In genomic region chr5:9068886-9069285, GRCm38 (mm10) we compare ENCODE assay signal across 9 mouse cellular contexts. TPM values are rescaled to one million over a fixed set of nuclear protein-coding genes. Genes with fewer than 3 reads are reported as not detected.
DNase-seq lines count a peak whose midpoint lies in the region; ATAC-seq and TF ChIP-seq lines count a peak whose summit lies in the region.
"Had no signal": no experiment of that assay in that cellular context is flagged by ENCODE, and none has a peak within 500 bp of the region (broad histone marks: within the 10 kb centered on the region; RNA-seq: fewer than 3 reads in every experiment).

No protein-coding gene starts in this region.

- DNase-seq in kidney, postnatal 14 days = peak; percentile 29
- no peak for DNase-seq in kidney, postnatal 4 days
- DNase-seq in adrenal gland, adult 2 months = peak; percentile 86
- DNase-seq in fibroblast of lung, adult 2 months (ENCODE audit: low read depth) = peak; percentile 94
- DNase-seq in lung, postnatal 36 days = peak; percentile 76
- no peak for DNase-seq in thymus, postnatal 14 days
- DNase-seq in yolk sac, embryonic 10.5 days (ENCODE audit: low spot score) = no peak

- 19% methylated on average over 2 of the region's 2 CpGs for WGBS in intestine, postnatal 0 days

- no peaks in the 10 kb centered on the region for H3K36me3 ChIP-seq in intestine, postnatal 0 days (ENCODE audit: control insufficient read depth, insufficient read depth)
- H3K36me3 ChIP-seq: neural tube, embryonic 12.5 days had no signal

- no peaks in the 10 kb centered on the region for H3K27me3 ChIP-seq in intestine, postnatal 0 days (replicated peaks; ENCODE audit: control insufficient read depth, insufficient read depth, low read length)
- H3K27me3 ChIP-seq: neural tube, embryonic 12.5 days had no signal

- peak; percentile 67 for ATAC-seq in intestine, postnatal 0 days

- H3K4me1 ChIP-seq in intestine, postnatal 0 days (replicated peaks; ENCODE audit: control insufficient read depth, insufficient read depth, low read length) = no peaks in the 10 kb centered on the region
- H3K4me1 ChIP-seq: neural tube, embryonic 12.5 days had no signal

- no peak for TF ChIP-seq CTCF in intestine, postnatal 0 days (IDR thresholded peaks at IDR 0.05; ENCODE audit: low read depth)

- no peak overlapping the region for H3K4me3 ChIP-seq in intestine, postnatal 0 days (ENCODE audit: low read depth, low read length)
- H3K4me3 ChIP-seq: neural tube, embryonic 12.5 days had no signal

- no peak overlapping the region for H3K9ac ChIP-seq in intestine, postnatal 0 days (ENCODE audit: low read depth, low read length)
- H3K9ac ChIP-seq: neural tube, embryonic 12.5 days had no signal

- 0 out of 2 replicates have a peak overlapping the region, but pooled peaks have one; percentile 5 for H3K27ac ChIP-seq in intestine, postnatal 0 days (ENCODE audit: low read depth, low read length)
- H3K27ac ChIP-seq: neural tube, embryonic 12.5 days had no signal

- H3K4me2 ChIP-seq in intestine, postnatal 0 days (replicated peaks; ENCODE audit: low read depth) = no peak overlapping the region
- H3K4me2 ChIP-seq: neural tube, embryonic 12.5 days had no signal

- no peaks in the 10 kb centered on the region for H3K9me3 ChIP-seq in intestine, postnatal 0 days (ENCODE audit: control insufficient read depth)
- H3K9me3 ChIP-seq: neural tube, embryonic 12.5 days had no signal

RNA-seq across cellular contexts. Expression of gene Tmem243, which starts 31.6 kb away (rescaled TPM):
- total RNA-seq in adrenal gland, adult 2 months (2021) = 10 to 100 TPM; 27.0 to 53.8 TPM
- 19.6 and 22.5 TPM in 2 replicates for polyA plus RNA-seq in adrenal gland, adult 2 months (2012; rRNA removed)
- 116 and 117 TPM in 2 replicates for polyA plus RNA-seq in intestine, postnatal 0 days (2015; fragmentation: Nextera tagmentation; extraction: Ambion mirVana)

Comparison
In these comparisons a context has a peak if more than half of its experiments do, and no peak if none do; other contexts are left out.
1. DNase-seq: peak in kidney, postnatal 14 days (single experiment), adrenal gland, adult 2 months (single experiment), fibroblast of lung, adult 2 months (single experiment) and lung, postnatal 36 days (single experiment); none in kidney, postnatal 4 days (0 of 2), thymus, postnatal 14 days (single experiment) and yolk sac, embryonic 10.5 days (single experiment).